Mouse (Mus musculus) frontal cortex, postnatal 25 days (tissue): ENCODE measurements around the gene Crygf.
"Not testable (repeated sequence)": the region's sequence is repeated elsewhere in the genome, so short reads cannot be mapped to it uniquely, and the experiment has no call there.

Experiments
- DNase-seq, 2 experiments: peaks; one replicate each; pipeline ENCODE4 v3.0.0; 2022; ENCODE audit warnings: low spot score in 2 of 2

The Crygf gene

GRCm38 (mm10) chr1:65926294-65926693 lies at the start of gene Crygf:
Crygf (plus strand) TSS chr1:65926520.
- no peak for DNase-seq

GRCm38 (mm10) chr1:65925361-65926210 lies 734 bp upstream of the Crygf start:
- no peak for DNase-seq

- not testable (repeated sequence) for DNase-seq
Observed at GRCm38 (mm10) chr1:65926696-65927095, 376 bp downstream of the Crygf start.

- no peak for DNase-seq
Observed at GRCm38 (mm10) chr1:65930055-65930454, 3.7 kb downstream of the Crygf start.

GRCm38 (mm10) chr1:65932091-65932812 lies 5.9 kb downstream of the Crygf start:
- DNase-seq, result no peak
